Mouse (Mus musculus) liver, adult (tissue): ENCODE measurements around the gene Glt1d1.

Experiments
- GATA4 ChIP-seq: IDR thresholded peaks from 2 replicates; pipeline ENCODE4 v1.6.1; 2014; ENCODE audit warnings: mild to moderate bottlenecking, low read length; ENCODE audit not compliant: insufficient replicate concordance

Glt1d1 gene

GRCm38 (mm10) chr5:127632167-127633145 is at the start of gene Glt1d1, which contains the start of gene Slc15a4:
TSS of gene Glt1d1 (plus strand) at chr5:127632262.
TSS of gene Slc15a4 (minus strand) at chr5:127632897.
- no peak for TF ChIP-seq GATA4

GRCm38 (mm10) chr5:127583658-127584057 is 48.4 kb upstream of the Glt1d1 start:
- TF ChIP-seq GATA4: no peak

GRCm38 (mm10) chr5:127587854-127588253 is 44.2 kb upstream of the Glt1d1 start:
- TF ChIP-seq GATA4: no peak

GRCm38 (mm10) chr5:127592406-127592805 is 39.7 kb upstream of the Glt1d1 start:
- no peak for TF ChIP-seq GATA4

- no peak for TF ChIP-seq GATA4
Measured at GRCm38 (mm10) chr5:127592854-127593253, 39.2 kb upstream of the Glt1d1 start.

GRCm38 (mm10) chr5:127595676-127596075 is 36.4 kb upstream of the Glt1d1 start:
- no peak for TF ChIP-seq GATA4

GRCm38 (mm10) chr5:127596862-127597261 is 35.2 kb upstream of the Glt1d1 start:
- no peak for TF ChIP-seq GATA4

GRCm38 (mm10) chr5:127602996-127603395 is 29.1 kb upstream of the Glt1d1 start:
- TF ChIP-seq GATA4: no peak

GRCm38 (mm10) chr5:127607507-127607906 is 24.6 kb upstream of the Glt1d1 start:
- TF ChIP-seq GATA4: no peak

GRCm38 (mm10) chr5:127609191-127609714 is 22.8 kb upstream of the Glt1d1 start:
- TF ChIP-seq GATA4: no peak

GRCm38 (mm10) chr5:127610787-127611509 is 21.1 kb upstream of the Glt1d1 start:
- no peak for TF ChIP-seq GATA4

GRCm38 (mm10) chr5:127611881-127612280 is 20.2 kb upstream of the Glt1d1 start:
- TF ChIP-seq GATA4: no peak

GRCm38 (mm10) chr5:127612397-127612796 is 19.7 kb upstream of the Glt1d1 start:
- no peak for TF ChIP-seq GATA4

GRCm38 (mm10) chr5:127615459-127615858 is 16.6 kb upstream of the Glt1d1 start:
- TF ChIP-seq GATA4: no peak

GRCm38 (mm10) chr5:127616151-127616550 is 15.9 kb upstream of the Glt1d1 start:
- no peak for TF ChIP-seq GATA4
